ENCODE assay signal across 16 mouse cellular contexts in the genomic region with DNA sequence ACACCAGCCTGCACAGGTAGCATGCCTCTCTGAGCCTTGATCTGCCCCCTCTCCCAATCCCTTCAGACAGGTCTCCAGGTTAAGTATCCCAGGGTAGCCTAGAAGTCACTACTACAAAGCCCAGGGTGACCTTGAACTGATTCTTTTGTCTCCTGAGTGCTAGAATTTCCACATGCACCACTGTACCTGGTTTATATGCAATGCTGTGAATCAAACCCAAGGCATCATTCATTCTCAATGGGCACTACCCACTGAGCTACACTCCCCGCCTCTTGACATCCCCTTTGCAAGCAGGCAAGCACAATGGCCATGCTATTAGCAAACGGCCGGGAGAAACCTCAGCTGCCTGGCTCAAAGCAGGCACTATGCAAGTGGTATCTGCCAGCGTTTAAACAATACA.
"Had no signal": no experiment of that assay in that cellular context is flagged by ENCODE, and none has a peak within 500 bp of the region (broad histone marks: within the 10 kb centered on the region; RNA-seq: fewer than 3 reads in every experiment).

No protein-coding gene starts in this region.

- H3K36me3 ChIP-seq: neural tube, embryonic 13.5 days; neural tube, embryonic 15.5 days; stomach, embryonic 15.5 days had no signal

- H3K9me3 ChIP-seq: neural tube, embryonic 12.5 days; neural tube, embryonic 15.5 days; stomach, embryonic 15.5 days had no signal

- H3K27ac ChIP-seq: neural tube, embryonic 12.5 days; neural tube, embryonic 13.5 days; neural tube, embryonic 15.5 days; stomach, embryonic 15.5 days; stomach, postnatal 0 days had no signal

- DNase-seq: retina, postnatal 1 day; right cerebral cortex, adult 18-20 months; right cerebral cortex, postnatal 14 days; right cerebral cortex, postnatal 25 days; right cerebral cortex, postnatal 4 days; thymus, adult 18-20 months; thymus, adult 2 months; thymus, postnatal 14 days; thymus, postnatal 25 days; thymus, postnatal 36 days; thymus, postnatal 4 days had no signal

- H3K27me3 ChIP-seq: neural tube, embryonic 12.5 days; neural tube, embryonic 13.5 days; neural tube, embryonic 15.5 days; stomach, embryonic 15.5 days had no signal

- H3K4me3 ChIP-seq: neural tube, embryonic 12.5 days; neural tube, embryonic 13.5 days; neural tube, embryonic 15.5 days; stomach, embryonic 15.5 days had no signal

- H3K4me1 ChIP-seq: neural tube, embryonic 12.5 days; neural tube, embryonic 13.5 days; neural tube, embryonic 15.5 days had no signal

- H3K9ac ChIP-seq: neural tube, embryonic 12.5 days; neural tube, embryonic 13.5 days; neural tube, embryonic 15.5 days; stomach, embryonic 15.5 days had no signal
